Mouse (Mus musculus) brown adipose tissue, adult 24 weeks (tissue): Measurements from ENCODE around the gene Troap. TPM values are rescaled to one million over a fixed set of nuclear protein-coding genes. Genes with fewer than 3 reads are reported as not detected.
A peak's percentile ranks its signal among the peaks of the same experiment; 100 is the strongest.

Source experiments
- H3K27ac ChIP-seq: fragments of 200-500 bp; replicated peaks from 2 replicates; pipeline ENCODE4 v1.5.1; 2012; ENCODE audit warnings: low read depth, mild to moderate bottlenecking, low read length
- H3K4me1 ChIP-seq: fragments of 200-500 bp; 2 replicates; pipeline ENCODE4 v1.6.1; 2012; ENCODE audit warnings: low read length, mixed read lengths; ENCODE audit not compliant: control insufficient read depth, insufficient read depth, insufficient read length
- H3K4me3 ChIP-seq: fragments of 200-500 bp; 2 replicates; pipeline ENCODE4 v1.5.1; 2012; ENCODE audit warnings: low read depth, mild to moderate bottlenecking, low read length, moderate library complexity; ENCODE audit not compliant: insufficient read depth
- polyA plus RNA-seq: library from polyadenylated mRNA; stranded (reverse); fragments of >200 nt; gene quantifications from 2 replicates; pipeline ENCODE4 v1.2.4, GENCODE M21; 2012; ENCODE audit not compliant: missing spikeins, insufficient read depth, insufficient read length

The Troap gene
- polyA plus RNA-seq, 1 experiment, result not detected

GRCm38 (mm10) chr15:99089069-99089468 is 14.7 kb downstream of the Troap start:
- H3K4me3 ChIP-seq, result no peak overlapping the region
- no peaks in the 10 kb centered on the region for H3K4me1 ChIP-seq
- H3K27ac ChIP-seq, result no peak overlapping the region

GRCm38 (mm10) chr15:99092870-99093269 is 18.5 kb downstream of the Troap start, which contains the start of gene Dnajc22:
Gene Dnajc22 (plus strand): TSS chr15:99093170.
- Histone ChIP-seq H3K4me1 (peaks cover 6% of the 10 kb centered on the region), H3K27ac (no peak within 1 kb of the TSS), H3K4me3 (peak within 1 kb of the TSS; percentile 52)

GRCm38 (mm10) chr15:99093291-99094258 is 19.2 kb downstream of the Troap start:
- Histone ChIP-seq H3K4me1 (peaks cover 6% of the 10 kb centered on the region), H3K27ac (no peak overlapping the region), H3K4me3 (peak overlapping the region; percentile 52)

GRCm38 (mm10) chr15:99094631-99095270 is 20.4 kb downstream of the Troap start:
- Histone ChIP-seq H3K4me3 (no peak overlapping the region), H3K4me1 (peaks cover 6% of the 10 kb centered on the region), H3K27ac (no peak overlapping the region)

- no peak overlapping the region for H3K27ac ChIP-seq
- no peak overlapping the region for H3K4me3 ChIP-seq
- H3K4me1 ChIP-seq, result peaks cover 6% of the 10 kb centered on the region
Measured at GRCm38 (mm10) chr15:99095356-99095755, 21.0 kb downstream of the Troap start.

GRCm38 (mm10) chr15:99096061-99096793 is 21.9 kb downstream of the Troap start:
- no peak overlapping the region for H3K4me3 ChIP-seq

GRCm38 (mm10) chr15:99096831-99097500 is 22.6 kb downstream of the Troap start:
- H3K4me3 ChIP-seq, result peak overlapping the region; percentile 39
- H3K27ac ChIP-seq, result no peak overlapping the region
- peaks cover 6% of the 10 kb centered on the region for H3K4me1 ChIP-seq

More at GRCm38 (mm10) chr15:99096061-99096793, 21.9 kb downstream of the Troap start:
- no peak overlapping the region for H3K27ac ChIP-seq
- peaks cover 6% of the 10 kb centered on the region for H3K4me1 ChIP-seq

- Histone ChIP-seq H3K4me1 (peaks cover 6% of the 10 kb centered on the region), H3K4me3 (peak overlapping the region; percentile 49), H3K27ac (no peak overlapping the region)
Measured at GRCm38 (mm10) chr15:99097840-99098492, 23.6 kb downstream of the Troap start.

- Histone ChIP-seq H3K4me3 (peak overlapping the region; percentile 49; the same call in 1 of the 2 replicates), H3K27ac (no peak overlapping the region), H3K4me1 (peaks cover 6% of the 10 kb centered on the region)
Measured at GRCm38 (mm10) chr15:99098493-99098861, 24.1 kb downstream of the Troap start.

GRCm38 (mm10) chr15:99099139-99099556 is 24.8 kb downstream of the Troap start:
- Histone ChIP-seq H3K4me3 (peak overlapping the region; percentile 21), H3K27ac (no peak overlapping the region), H3K4me1 (peaks cover 6% of the 10 kb centered on the region)

- no peak overlapping the region for H3K4me3 ChIP-seq
- H3K27ac ChIP-seq, result no peak overlapping the region
- H3K4me1 ChIP-seq, result peaks cover 6% of the 10 kb centered on the region
Measured at GRCm38 (mm10) chr15:99099984-99100383, 25.6 kb downstream of the Troap start.

GRCm38 (mm10) chr15:99105238-99105637 is 30.9 kb downstream of the Troap start:
- Histone ChIP-seq H3K4me1 (no peaks in the 10 kb centered on the region), H3K4me3 (no peak overlapping the region), H3K27ac (no peak overlapping the region)

GRCm38 (mm10) chr15:99107866-99108265 is 33.5 kb downstream of the Troap start:
- Histone ChIP-seq H3K4me1 (no peaks in the 10 kb centered on the region), H3K27ac (no peak overlapping the region), H3K4me3 (no peak overlapping the region)

- no peaks in the 10 kb centered on the region for H3K4me1 ChIP-seq
- no peak overlapping the region for H3K4me3 ChIP-seq
- H3K27ac ChIP-seq, result no peak overlapping the region
Measured at GRCm38 (mm10) chr15:99111139-99111538, 36.8 kb downstream of the Troap start.
